Mouse (Mus musculus) testis, adult 2 months (tissue): ENCODE measurements around the gene Cd36. TPM values are rescaled to one million over a fixed set of nuclear protein-coding genes. Genes with fewer than 3 reads are reported as not detected.
A peak's percentile ranks its signal among the peaks of the same experiment; 100 is the strongest.

Experiments
- H3K27ac ChIP-seq: fragments of 200-500 bp; 2 replicates; pipeline ENCODE4 v1.5.1; 2012; ENCODE audit warnings: low read depth, low read length; ENCODE audit not compliant: control insufficient read depth, insufficient read depth
- H3K27me3 ChIP-seq: fragments of 200-500 bp; 2 replicates; pipeline ENCODE4 v1.6.1; 2012; ENCODE audit warnings: mild to moderate bottlenecking, low read length, moderate library complexity; ENCODE audit not compliant: control insufficient read depth, insufficient read depth
- H3K36me3 ChIP-seq: fragments of 200-500 bp; 2 replicates; pipeline ENCODE4 v1.6.1; 2012; ENCODE audit warnings: mild to moderate bottlenecking, low read length; ENCODE audit not compliant: control insufficient read depth, insufficient read depth
- H3K4me1 ChIP-seq: fragments of 200-500 bp; 2 replicates; pipeline ENCODE4 v1.6.1; 2012; ENCODE audit warnings: low read length; ENCODE audit not compliant: control insufficient read depth, insufficient read depth
- H3K4me3 ChIP-seq: fragments of 200-500 bp; 2 replicates; pipeline ENCODE4 v1.5.1; 2012; ENCODE audit warnings: low read depth, mild to moderate bottlenecking, low read length, moderate library complexity, mixed read lengths; ENCODE audit not compliant: control insufficient read depth
- CTCF ChIP-seq: fragments of 200-500 bp; IDR thresholded peaks from 2 replicates; pipeline ENCODE4 v1.5.1; 2012; ENCODE audit warnings: low read depth, mild to moderate bottlenecking, inconsistent platforms, low read length, moderate library complexity; ENCODE audit not compliant: control insufficient read depth, insufficient read depth, insufficient replicate concordance
- POLR2A ChIP-seq: fragments of 200-500 bp; IDR thresholded peaks from 2 replicates; pipeline ENCODE4 v1.6.1; 2012; ENCODE audit warnings: low read depth, mild to moderate bottlenecking, inconsistent platforms, low read length, moderate library complexity; ENCODE audit not compliant: control insufficient read depth
- polyA plus RNA-seq: library from polyadenylated mRNA; depleted of rRNA; stranded (reverse); fragments of >200 nt; gene quantifications from 2 replicates; pipeline ENCODE4 v1.2.3, GENCODE M21; 2012

The Cd36 gene
- polyA plus RNA-seq, 1 experiment: 5.0 TPM

- H3K4me3 ChIP-seq: no peak overlapping the region
- no peak overlapping the region for H3K27ac ChIP-seq
- no peaks in the 10 kb centered on the region for H3K27me3 ChIP-seq
- no peaks in the 10 kb centered on the region for H3K36me3 ChIP-seq
- TF ChIP-seq CTCF: no peak
- no peak for TF ChIP-seq POLR2A
- no peaks in the 10 kb centered on the region for H3K4me1 ChIP-seq
Measured at GRCm38 (mm10) chr5:17880799-17881541, 7.6 kb downstream of the Cd36 start.

GRCm38 (mm10) chr5:17879924-17880323 lies 8.7 kb downstream of the Cd36 start:
- Histone ChIP-seq H3K4me1 (no peaks in the 10 kb centered on the region), H3K27ac (no peak overlapping the region), H3K4me3 (no peak overlapping the region), H3K36me3 (no peaks in the 10 kb centered on the region), H3K27me3 (no peaks in the 10 kb centered on the region)
- no peak for TF ChIP-seq CTCF
- TF ChIP-seq POLR2A: no peak

DNA sequence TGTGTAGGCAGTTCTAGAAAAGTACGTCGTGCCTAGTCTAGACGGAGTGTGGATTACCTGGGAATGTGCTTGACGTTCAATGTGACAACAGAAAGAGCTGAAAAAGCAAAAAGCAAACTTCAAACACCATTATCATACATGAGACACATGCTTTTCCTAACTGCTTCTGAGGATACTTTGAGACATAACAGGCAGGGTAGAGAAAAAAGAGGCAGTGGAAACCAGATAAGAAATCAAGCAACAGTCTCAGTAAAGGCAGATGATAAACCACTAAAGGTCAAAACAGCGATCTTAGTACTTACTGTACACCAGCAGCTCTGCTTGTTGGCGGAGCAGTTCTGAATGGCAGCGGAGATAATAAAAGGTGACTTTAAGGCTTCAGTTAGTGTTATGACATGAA lies 11.6 kb downstream of the Cd36 start:
- Histone ChIP-seq H3K27me3 (no peaks in the 10 kb centered on the region), H3K36me3 (no peaks in the 10 kb centered on the region), H3K27ac (peak overlapping the region; percentile 53; the same call in 1 of the 2 replicates), H3K4me3 (no peak overlapping the region), H3K4me1 (no peaks in the 10 kb centered on the region)
- TF ChIP-seq POLR2A (no peak), CTCF (no peak)

GRCm38 (mm10) chr5:17876637-17877036 lies 12.0 kb downstream of the Cd36 start:
- Histone ChIP-seq H3K36me3 (no peaks in the 10 kb centered on the region), H3K4me1 (no peaks in the 10 kb centered on the region), H3K27ac (peak overlapping the region; percentile 53; the same call in 1 of the 2 replicates), H3K27me3 (no peaks in the 10 kb centered on the region), H3K4me3 (no peak overlapping the region)
- TF ChIP-seq CTCF (no peak), POLR2A (no peak)

- H3K27me3 ChIP-seq: no peaks in the 10 kb centered on the region
- H3K4me3 ChIP-seq: no peak overlapping the region
- no peak overlapping the region for H3K27ac ChIP-seq
- TF ChIP-seq CTCF (no peak), POLR2A (no peak)
- no peaks in the 10 kb centered on the region for H3K36me3 ChIP-seq
- no peaks in the 10 kb centered on the region for H3K4me1 ChIP-seq
Measured at GRCm38 (mm10) chr5:17874335-17874734, 14.3 kb downstream of the Cd36 start.

- Histone ChIP-seq H3K27ac (no peak overlapping the region), H3K27me3 (no peaks in the 10 kb centered on the region), H3K36me3 (no peaks in the 10 kb centered on the region)
Measured at GRCm38 (mm10) chr5:17865432-17865831, 23.2 kb downstream of the Cd36 start.

DNA sequence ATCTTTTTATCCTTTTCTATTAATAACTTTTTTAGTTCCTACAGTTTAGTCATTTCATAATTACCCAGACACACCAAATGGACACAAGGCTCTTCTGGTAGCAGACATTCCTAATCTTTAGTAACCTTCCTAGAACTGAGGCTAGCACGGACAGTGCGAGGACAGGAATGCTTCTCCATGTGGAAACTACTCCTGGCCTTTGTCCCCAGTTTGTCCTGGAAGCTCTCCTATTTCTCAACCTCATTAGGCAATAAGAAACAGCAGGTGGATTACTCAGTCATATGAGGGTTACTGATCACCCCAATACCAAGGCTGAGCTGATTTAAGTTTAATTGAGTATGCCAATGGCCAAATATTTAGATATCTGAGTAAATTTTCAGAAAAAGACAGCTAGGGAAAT lies 25.5 kb downstream of the Cd36 start:
- Histone ChIP-seq H3K4me3 (no peak overlapping the region), H3K36me3 (no peaks in the 10 kb centered on the region), H3K27me3 (no peaks in the 10 kb centered on the region), H3K4me1 (no peaks in the 10 kb centered on the region), H3K27ac (no peak overlapping the region)
- TF ChIP-seq POLR2A: no peak
- TF ChIP-seq CTCF: no peak

More at GRCm38 (mm10) chr5:17865432-17865831, 23.2 kb downstream of the Cd36 start:
- TF ChIP-seq POLR2A: no peak
- TF ChIP-seq CTCF: no peak
- Histone ChIP-seq H3K4me1 (no peaks in the 10 kb centered on the region), H3K4me3 (no peak overlapping the region)
